Mouse (Mus musculus) layer of hippocampus, postnatal 36 days (tissue): ENCODE data around the gene Dram1. TPM values are rescaled to one million over a fixed set of nuclear protein-coding genes. Genes with fewer than 3 reads are reported as not detected.
A peak's percentile ranks its signal among the peaks of the same experiment; 100 is the strongest.

Experiments used
- DNase-seq, 2 experiments: peaks; one replicate each; pipeline ENCODE4 v3.0.0; 2022
- total RNA-seq, 2 experiments: library from RNA; stranded (reverse); gene quantifications; 2 replicates each; pipeline ENCODE4 v1.2.3; 2021

The Dram1 gene
- total RNA-seq = 1 to 10 TPM; 1.2 to 1.5 TPM

GRCm38 (mm10) chr10:88379013-88379885 lies at the start of gene Dram1, which contains the start of gene Gnptab:
Dram1 (minus strand) TSS chr10:88379080.
Gnptab (plus strand) TSS chr10:88379132.
- peak; percentile 88 to 90 for DNase-seq

- DNase-seq = no peak
These were observed 49.1 kb upstream of the Dram1 start for GRCm38 (mm10) chr10:88427998-88428397.

GRCm38 (mm10) chr10:88426896-88427295 lies 48.0 kb upstream of the Dram1 start:
- no peak for DNase-seq

GRCm38 (mm10) chr10:88426158-88426816 lies 47.4 kb upstream of the Dram1 start:
- DNase-seq = peak in 1 of 2 experiments; percentile 44

GRCm38 (mm10) chr10:88420655-88421435 lies 42.0 kb upstream of the Dram1 start:
- no peak for DNase-seq

GRCm38 (mm10) chr10:88420141-88420541 lies 41.3 kb upstream of the Dram1 start:
- DNase-seq = no peak

GRCm38 (mm10) chr10:88417686-88418085 lies 38.8 kb upstream of the Dram1 start:
- no peak for DNase-seq

- DNase-seq = no peak
These were observed 33.6 kb upstream of the Dram1 start for GRCm38 (mm10) chr10:88412290-88412995.

GRCm38 (mm10) chr10:88409751-88410150 lies 30.9 kb upstream of the Dram1 start:
- DNase-seq = no peak

GRCm38 (mm10) chr10:88407875-88408631 lies 29.2 kb upstream of the Dram1 start:
- DNase-seq = no peak

- no peak for DNase-seq
These were observed 26.9 kb upstream of the Dram1 start for GRCm38 (mm10) chr10:88405812-88406211.

GRCm38 (mm10) chr10:88404220-88404619 lies 25.3 kb upstream of the Dram1 start:
- DNase-seq = no peak

- no peak for DNase-seq
These were observed 24.1 kb upstream of the Dram1 start for GRCm38 (mm10) chr10:88403021-88403420.

- no peak for DNase-seq
These were observed 20.4 kb upstream of the Dram1 start for GRCm38 (mm10) chr10:88399271-88399670.

GRCm38 (mm10) chr10:88398668-88399243 lies 19.9 kb upstream of the Dram1 start:
- DNase-seq = no peak

GRCm38 (mm10) chr10:88392181-88392847 lies 13.4 kb upstream of the Dram1 start:
- DNase-seq = peak; percentile 52 to 67

- DNase-seq = no peak
These were observed 12.6 kb upstream of the Dram1 start for GRCm38 (mm10) chr10:88391495-88391894.

GRCm38 (mm10) chr10:88390096-88390790 lies 11.4 kb upstream of the Dram1 start:
- no peak for DNase-seq

GRCm38 (mm10) chr10:88389576-88389975 lies 10.7 kb upstream of the Dram1 start:
- no peak for DNase-seq

GRCm38 (mm10) chr10:88386251-88386650 lies 7.4 kb upstream of the Dram1 start:
- no peak for DNase-seq
